Mouse (Mus musculus) urinary bladder, postnatal 14 days (tissue): ENCODE measurements around the gene AW549877.

Experiments
- DNase-seq: peaks from one replicate; pipeline ENCODE4 v3.0.0; 2021; ENCODE audit warnings: low spot score

AW549877 gene

DNA sequence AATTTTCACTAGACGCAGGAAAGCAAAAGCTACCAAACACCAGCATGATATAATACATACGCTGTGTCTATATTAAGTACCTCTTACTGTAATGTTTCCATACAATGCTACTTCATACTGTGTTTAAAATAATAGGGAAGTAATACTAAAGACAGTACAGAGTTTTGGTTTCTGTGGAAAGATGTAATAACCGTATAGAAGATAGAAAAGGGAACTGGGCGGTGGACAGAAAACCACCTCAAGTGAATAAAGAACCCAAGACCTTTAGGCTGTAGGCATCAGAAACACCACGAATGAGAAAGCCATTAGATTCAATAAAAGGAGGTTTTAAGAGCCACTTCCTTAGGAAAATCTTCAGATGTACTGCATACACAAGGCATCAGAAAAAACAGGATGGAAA, 12.8 kb downstream of the AW549877 start:
- DNase-seq: no peak

DNA sequence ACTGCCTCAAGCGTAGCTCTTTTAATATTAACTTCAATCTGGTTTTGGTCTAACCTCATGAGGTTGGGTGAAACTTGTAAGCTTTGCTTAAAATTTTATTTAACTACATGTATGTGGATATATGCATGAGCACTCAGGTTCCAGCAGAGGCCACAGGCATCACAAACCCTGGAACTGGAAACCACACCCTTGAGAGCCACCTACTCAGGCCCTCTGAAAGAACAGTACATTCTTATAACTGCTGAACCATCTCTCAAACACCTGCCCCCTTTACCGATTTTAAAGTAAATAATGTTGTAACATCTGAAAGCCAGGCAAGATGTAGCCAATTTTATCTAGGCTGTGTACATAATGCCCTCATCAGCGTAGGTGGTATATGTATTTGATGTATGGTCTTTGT, 15.7 kb downstream of the AW549877 start:
- no peak for DNase-seq

DNA sequence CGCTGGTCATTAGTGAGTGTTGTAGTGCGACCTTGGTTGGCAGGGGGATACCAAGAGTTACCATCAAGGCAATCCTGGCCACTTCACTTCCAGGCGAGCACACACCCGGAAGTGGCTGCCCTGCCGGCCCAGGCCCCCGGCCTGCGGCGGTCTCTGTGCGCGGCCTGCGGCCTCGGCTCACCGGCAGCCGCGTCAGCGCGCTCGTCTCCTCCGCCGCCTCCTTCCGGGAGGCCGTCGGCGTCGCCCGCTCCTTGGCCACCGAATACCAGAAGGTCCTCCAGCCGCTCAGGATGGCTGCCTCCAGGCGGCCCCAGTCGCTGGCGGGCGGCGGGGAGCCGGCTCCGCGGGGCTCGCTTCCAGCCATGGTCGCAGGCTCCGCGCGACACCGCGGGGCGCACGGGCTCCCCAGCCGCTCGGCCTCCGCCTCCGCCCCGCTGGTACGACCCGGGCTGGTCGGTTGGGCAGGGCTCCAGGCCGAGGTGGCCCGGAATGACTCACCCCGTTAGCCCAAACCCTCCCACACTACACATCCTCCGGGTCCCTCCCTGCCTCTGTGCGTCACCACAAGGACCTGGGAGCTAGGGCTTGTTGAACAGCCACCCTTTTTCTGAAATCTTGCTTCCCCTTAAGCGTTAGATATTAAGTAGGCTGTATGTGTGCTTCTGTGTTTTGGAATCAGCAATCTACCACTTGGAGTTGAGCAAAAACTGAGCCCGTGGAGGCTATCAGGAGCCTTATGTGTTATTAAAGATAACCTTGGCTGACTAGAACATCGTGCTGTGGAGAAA, 16.3 kb downstream of the AW549877 start, which contains the start of gene Fbxo4:
TSS of gene Fbxo4 (minus strand) at position 513 of the 788 bp plus-strand sequence.
- peak; percentile 89 for DNase-seq

DNA sequence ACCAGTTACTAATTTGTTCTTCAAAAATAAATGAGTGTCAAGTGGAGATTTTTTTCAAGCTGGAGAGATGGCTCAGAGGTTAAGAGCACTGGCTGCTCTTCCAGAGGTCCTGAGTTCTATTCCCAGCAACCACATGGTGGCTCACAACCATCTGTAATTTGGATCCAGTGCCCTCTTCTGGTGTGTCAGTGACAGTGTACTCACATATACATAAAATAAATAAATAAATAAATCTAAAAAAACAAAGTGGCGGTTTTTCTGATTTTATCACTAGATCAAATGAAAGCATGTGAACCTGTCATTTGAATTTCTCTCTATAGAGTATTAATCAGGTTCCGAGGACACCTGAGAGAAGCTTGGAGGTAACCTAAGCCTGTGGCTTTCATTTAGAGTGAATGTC, 17.3 kb downstream of the AW549877 start:
- DNase-seq: no peak

DNA sequence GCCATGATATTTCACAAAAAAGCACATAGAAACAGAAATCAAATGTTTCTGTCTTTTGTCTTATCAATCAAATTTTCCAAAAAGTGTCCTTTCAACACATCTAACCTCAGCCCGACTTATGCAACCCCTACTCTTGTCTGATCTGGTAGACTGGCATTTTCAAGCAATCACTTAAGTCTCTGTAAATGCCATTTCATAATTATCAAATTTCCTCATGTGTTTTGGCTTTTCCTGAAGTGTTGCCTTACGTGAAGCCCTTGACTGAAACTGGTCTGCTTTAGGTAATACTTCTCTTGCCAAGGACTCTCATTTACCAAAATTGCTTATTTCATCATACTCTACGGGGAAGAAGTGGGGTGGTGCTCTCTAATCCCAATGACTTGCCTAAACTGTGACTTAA, 22.2 kb downstream of the AW549877 start:
- DNase-seq: no peak

DNA sequence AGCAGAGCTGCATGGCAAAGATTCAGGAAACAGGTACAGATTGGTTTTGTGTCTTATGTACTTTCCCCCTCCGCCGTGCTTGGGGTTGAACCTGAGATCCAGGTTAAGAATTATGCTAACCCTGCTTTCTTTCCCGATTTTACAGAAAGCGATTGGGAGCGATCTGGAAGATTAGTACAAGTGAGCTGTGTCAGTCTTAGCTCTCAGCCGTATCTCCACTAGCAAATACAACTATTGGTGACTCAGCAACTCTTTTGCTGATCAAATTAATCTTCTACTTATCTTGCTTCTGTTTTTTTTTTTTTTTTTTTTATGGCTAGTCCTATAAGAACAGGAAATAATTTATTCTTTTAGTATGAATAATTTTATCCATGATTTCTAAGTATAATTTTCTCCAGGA, 25.4 kb downstream of the AW549877 start:
- no peak for DNase-seq

DNA sequence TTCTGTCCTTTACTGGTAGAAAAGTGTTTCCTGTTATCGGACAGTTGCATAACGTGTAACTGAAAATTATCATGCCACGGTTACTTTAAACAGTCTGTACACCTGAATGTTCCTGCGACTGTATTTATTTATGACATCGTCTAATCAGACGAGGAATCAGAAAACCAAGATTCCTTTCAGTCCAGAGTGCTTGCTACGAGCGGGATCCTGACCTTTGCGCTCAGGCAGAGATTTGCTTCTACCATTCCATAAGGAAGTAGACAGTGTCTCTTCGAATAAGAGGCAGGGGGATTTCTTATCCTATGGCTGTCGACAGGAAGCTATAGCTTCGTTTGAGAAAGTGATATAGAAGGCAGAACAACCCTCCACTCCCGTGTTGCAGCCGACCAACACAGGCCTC, 25.8 kb downstream of the AW549877 start:
- no peak for DNase-seq

DNA sequence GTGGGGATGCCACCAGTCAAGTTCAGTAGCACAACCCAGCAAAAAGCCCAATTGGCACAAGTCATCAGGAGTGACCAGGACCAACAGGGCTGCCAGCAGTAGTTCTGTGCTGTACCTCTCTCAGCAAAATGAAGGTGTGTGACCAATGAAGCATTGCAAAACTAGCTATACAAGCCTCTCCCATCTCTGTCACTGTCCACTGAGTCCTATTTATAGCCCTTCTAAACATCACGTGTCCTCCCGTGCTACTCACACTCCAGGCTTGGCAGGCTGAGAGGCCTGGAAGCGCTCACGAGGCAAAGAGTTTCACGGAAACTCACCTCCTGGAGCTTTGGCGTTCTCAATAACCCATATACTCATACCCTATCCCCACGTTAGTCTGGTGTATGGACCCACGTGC, 33.3 kb downstream of the AW549877 start:
- DNase-seq: no peak

DNA sequence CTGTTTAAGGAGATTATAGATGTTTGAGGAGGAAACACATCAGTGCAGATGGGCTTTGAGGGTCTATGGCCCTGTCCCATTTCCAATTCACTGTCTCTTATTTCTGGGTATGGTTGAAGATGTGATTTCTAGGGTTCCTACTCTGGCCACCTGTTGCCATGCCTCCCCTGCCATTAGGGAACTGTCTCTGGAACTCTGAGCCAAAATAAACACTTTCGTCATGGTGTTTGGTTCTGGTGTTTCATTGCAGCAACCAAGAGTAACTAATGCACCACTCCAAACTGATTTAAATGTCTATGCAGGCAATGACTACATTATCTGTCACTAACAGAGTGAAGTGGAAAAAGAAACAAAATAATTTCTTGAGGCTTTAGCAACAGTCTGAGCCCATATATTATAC, 35.5 kb downstream of the AW549877 start:
- no peak for DNase-seq

DNA sequence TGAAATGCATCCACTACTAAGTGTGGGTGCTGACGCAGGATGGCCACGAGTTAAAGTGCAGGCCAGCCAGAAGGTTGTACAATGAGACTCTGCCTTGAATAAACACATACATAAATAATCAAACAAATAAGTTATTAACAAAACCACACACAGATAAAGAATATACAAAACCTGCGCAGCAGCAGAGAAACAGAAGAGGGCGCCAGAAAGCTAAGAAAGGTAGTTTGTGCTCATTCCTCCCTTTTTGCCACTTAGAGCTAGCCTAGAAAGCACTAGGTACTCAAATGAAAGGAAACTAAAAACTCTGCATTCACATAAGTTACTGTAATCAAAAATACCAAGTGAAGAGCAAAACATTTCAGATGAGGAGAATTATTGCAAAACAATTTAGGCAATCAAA, 37.6 kb downstream of the AW549877 start:
- peak; percentile 55 for DNase-seq

DNA sequence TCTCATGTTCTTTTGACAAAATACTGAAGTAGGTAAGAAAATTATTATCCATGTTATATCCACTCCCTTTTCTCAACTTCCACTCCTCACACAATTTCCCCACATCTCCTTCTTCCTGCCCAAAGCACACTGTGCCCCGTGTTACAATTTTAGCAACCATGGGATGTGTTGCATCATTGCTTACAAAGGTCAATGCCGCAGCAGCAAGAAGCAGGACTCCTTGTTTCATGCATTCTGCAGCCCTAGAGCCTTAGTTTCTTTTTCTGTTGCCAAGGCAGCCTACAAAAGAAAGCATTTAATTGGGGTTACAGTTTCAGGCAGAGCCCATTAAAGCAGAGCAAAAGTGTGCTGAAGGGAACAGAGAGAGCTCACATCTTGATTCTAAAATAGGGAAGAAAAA, 40.6 kb downstream of the AW549877 start:
- no peak for DNase-seq

DNA sequence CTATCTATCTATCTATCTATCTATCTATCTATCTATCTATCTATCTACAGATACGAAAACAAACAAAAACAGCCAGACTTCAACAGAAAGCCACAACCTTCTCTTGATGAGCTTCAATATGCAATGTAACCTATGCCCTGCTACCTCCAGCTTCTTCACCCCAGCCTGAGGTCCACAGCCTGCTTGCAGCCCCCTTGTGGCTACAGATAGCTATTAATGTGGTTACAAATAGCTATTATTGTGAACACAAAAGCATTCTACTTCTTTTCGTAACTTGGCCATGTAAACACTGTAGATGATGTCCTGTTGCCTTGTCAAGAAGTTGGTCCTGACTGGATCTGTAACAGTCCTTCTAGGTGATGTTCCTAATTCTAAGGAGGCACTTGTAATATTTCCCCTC, 57.4 kb downstream of the AW549877 start:
- DNase-seq: no peak

DNA sequence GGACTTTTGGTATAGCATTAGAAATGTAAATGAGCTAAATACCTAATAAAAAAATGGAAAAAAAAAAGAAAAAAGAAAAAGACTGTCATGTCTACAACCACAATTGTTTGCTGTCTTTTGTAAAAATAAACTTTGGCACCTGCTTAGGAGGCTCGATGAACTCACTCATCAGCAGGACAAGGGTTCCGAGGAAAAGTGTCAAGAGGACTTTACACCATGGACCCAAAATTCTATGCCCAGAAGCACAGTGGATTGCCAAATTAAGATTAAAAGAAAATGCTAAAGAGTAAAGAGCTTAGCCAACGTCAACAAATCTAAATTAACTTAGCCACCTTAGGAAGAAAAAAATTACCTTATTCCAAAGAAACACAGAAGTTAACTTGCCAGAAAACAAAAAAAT, 59.5 kb downstream of the AW549877 start:
- no peak for DNase-seq

DNA sequence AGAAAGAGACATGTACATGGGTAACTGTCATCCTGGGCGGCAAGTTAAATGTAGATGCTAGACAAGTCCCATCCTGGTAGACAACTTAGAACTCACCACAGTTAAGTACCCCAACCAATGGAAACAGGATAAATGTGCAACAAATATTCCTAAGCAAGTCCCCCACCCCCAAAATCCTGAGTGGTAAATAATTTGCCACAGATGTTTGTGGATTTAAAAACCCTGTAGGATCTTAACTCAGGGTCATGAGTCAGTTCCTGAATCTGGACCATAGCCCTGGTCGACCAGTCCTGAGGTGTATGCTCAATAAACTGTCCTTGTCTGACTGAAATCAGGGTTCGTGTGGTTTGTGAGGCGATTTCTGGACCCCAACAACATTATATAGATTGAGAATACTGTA, 62.1 kb downstream of the AW549877 start:
- DNase-seq: no peak
